Mouse (Mus musculus): ENCODE measurements around the gene Sema5a. TPM values are rescaled to one million over a fixed set of nuclear protein-coding genes. Genes with fewer than 3 reads are reported as not detected.

Sema5a gene
- total RNA-seq, 2 experiments from 2014 or later, result 9.0 to 15.5 TPM

DNA sequence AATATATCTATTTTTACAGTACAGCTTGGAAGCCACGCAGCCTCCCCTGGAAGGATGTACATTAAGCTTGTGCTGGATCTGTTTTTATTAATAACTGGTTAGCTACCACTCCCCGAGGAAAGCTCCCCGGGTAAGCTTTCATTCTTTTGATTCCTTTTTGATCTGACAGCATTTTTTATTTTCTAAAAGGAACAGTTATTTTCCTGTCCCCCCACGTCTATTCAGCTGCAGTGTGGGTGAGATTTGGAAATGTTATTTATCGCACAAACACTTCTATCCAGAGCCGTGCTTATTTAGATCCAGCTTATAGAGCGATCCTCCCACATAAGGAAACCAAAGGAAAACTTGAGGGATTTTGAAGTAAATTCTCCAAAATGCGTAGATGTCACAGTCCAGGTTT, 158.7 kb downstream of the Sema5a start:
- DNase-seq, result no peak
- intact Hi-C loops (cut with DNase I; ENCODE audit: low total_unique reads), result no loop called here

DNA sequence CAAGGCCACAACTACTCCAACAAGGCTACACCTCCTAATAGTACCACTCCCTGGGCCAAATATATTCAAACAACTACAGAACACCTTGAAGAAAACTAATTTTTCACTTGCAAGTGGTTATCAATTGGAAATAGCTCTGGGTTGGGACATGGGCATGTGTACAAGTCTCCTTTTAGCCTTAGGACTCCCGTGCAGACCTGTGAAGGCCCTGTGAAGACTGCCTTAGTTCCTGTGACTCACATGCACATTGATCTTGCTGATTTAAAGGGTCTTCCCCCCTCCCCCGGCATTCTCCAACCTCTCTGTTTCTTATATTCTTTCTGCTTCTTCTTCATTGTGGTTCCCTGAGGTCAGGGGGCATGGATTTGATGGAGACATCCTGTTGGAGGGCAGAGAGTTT, 161.8 kb downstream of the Sema5a start:
- no peak for DNase-seq
- intact Hi-C loops (cut with DNase I; ENCODE audit: low total_unique reads), result no loop called here

DNA sequence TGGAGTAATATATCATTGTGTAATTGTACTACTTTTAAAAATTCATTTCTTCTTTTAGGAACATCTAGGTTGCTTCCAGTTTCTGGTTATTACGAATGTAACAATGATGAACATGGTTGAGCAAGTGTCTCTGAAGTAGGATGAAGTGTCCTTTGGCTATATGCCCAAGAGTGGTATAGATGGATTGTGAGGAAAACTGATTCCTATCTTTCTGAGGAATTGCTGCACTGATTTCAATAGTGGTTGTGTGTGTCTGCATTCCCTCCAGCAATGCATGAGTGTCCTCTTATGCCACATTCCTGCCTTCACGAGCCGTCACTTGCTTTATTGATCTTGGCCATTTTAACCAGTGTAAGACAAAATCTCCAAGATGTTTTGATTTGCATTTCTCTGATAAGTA, 163.2 kb downstream of the Sema5a start:
- intact Hi-C loops (cut with DNase I; ENCODE audit: low total_unique reads), result no loop called here
- no peak for DNase-seq

DNA sequence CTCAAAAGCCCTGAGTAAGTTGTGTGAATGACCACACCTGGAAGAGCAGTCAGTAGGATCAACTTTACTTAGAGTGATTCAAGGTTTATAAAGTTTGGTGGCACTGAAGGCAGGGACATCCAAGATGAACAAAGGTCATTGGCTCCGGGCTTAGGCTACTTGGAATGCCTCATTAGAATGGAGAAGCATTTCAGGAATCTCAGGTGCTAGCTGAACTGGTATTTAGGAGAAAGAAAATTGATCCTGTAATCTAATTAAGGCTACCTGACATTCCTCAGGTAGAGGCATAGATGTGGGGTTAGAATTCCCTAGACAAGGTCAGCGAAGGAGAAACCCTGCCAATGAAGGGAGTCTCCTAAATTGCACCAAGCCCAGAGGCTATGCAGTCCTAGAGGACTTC, 171.7 kb downstream of the Sema5a start:
- no peak for DNase-seq
- intact Hi-C loops (cut with DNase I; ENCODE audit: low total_unique reads), result no loop called here

- no peak for DNase-seq
- intact Hi-C loops (cut with DNase I; ENCODE audit: low total_unique reads), result no loop called here
Observed at GRCm38 (mm10) chr15:32422631-32423030, 178.0 kb downstream of the Sema5a start.

GRCm38 (mm10) chr15:32423061-32423460, 178.5 kb downstream of the Sema5a start:
- no peak for DNase-seq
- intact Hi-C loops (cut with DNase I; ENCODE audit: low total_unique reads), result no loop called here

GRCm38 (mm10) chr15:32427188-32427924, 182.7 kb downstream of the Sema5a start:
- DNase-seq, result no peak
- intact Hi-C loops (cut with DNase I; ENCODE audit: low total_unique reads), result no loop called here

GRCm38 (mm10) chr15:32432927-32433832, 188.6 kb downstream of the Sema5a start:
- DNase-seq, result no peak
- intact Hi-C loops (cut with DNase I; ENCODE audit: low total_unique reads), result no loop called here

GRCm38 (mm10) chr15:32433833-32434155, 189.2 kb downstream of the Sema5a start:
- DNase-seq, result no peak
- intact Hi-C loops (cut with DNase I; ENCODE audit: low total_unique reads), result no loop called here

DNA sequence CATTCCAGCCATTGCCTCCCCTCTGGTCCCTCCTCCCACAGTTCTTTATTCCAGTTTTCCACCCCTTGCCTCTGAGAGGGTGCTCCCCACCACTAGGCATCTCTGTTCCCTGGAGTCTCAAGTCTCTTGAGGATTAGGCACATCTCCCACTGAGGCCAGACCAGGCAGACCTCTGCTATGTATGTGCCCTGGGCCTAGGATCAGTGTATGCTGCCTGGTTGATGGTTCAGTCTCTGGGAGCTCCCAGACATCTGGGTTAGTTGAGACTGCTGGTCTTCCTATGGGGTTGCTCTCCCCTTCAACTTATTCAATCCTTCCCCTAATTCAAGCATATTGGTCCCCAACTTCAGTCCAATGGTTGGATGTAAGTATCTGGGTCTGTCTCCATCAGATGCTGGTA, 189.7 kb downstream of the Sema5a start:
- DNase-seq, result no peak
- intact Hi-C loops (cut with DNase I; ENCODE audit: low total_unique reads), result no loop called here

DNA sequence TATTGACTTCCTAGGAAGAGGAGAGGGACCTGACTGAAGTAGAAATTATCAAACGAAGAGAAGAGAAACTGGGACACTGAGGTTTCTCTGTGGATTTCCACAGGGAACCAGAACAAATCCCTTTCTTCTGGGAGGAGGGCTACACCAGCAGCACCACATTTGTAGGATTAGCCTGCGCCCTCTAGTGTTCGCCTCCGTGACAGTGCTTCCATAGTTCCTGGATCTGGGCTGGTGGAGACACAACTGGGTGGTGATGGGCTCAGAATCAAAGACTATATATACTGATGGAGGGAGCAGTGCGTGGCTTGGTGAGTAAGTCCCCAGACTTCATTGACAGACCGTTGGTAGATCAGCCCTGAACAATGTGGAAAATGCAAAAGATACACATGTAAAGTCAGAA, 193.0 kb downstream of the Sema5a start:
- intact Hi-C loops (cut with DNase I; ENCODE audit: low total_unique reads), result loop anchor here (5.0 kb wide), 1 partner anchor 190 kb away; no protein-coding TSS in a partner anchor

GRCm38 (mm10) chr15:32442745-32443144, 198.1 kb downstream of the Sema5a start:
- intact Hi-C loops (cut with DNase I; ENCODE audit: low total_unique reads), result no loop called here

More for the DNA sequence above, 193.0 kb downstream of the Sema5a start:
- peak; percentile 65 for DNase-seq

DNA sequence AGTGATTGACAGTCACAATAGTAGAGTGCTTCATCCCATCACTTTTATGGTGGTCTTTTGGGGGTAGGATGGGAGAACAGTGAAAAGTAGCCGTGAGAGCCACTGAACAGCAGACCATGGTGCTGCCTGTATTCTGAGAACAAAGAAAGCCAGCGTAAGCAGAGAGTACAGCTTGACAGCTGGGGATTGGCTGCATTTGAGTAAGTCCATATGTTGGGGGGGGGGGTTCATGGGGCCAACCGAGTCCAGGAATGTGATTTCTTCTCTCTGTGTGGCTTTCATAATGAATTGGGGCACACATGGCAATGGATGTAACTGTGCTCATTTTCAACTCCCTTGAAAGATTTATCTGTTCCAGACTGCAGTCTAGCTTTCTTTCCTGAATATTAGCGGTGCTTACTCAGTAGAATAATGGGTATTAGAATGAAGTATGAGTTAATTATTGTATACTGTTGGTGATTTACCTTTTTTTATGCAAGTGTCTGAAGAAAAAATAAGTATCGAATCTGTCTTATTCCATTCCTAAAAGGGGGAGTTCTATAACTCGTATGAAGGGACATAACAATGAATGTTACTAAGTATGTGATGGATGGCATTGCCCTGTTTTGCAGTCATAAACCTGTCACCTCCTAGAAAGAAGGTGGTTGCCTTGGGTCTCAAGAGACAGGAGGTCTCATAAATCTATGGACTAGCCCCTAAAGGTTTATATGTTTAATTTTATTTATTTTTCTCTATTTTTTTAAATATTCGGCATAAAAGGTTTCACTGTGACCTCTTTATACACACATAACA, 203.1 kb downstream of the Sema5a start:
- no peak for DNase-seq
- intact Hi-C loops (cut with DNase I; ENCODE audit: low total_unique reads), result no loop called here

More at GRCm38 (mm10) chr15:32442745-32443144, 198.1 kb downstream of the Sema5a start:
- DNase-seq, result no peak

- no peak for DNase-seq
- intact Hi-C loops (cut with DNase I; ENCODE audit: low total_unique reads), result no loop called here
Observed at GRCm38 (mm10) chr15:32459046-32459445, 214.4 kb downstream of the Sema5a start.

- DNase-seq, result no peak
- intact Hi-C loops (cut with DNase I; ENCODE audit: low total_unique reads), result no loop called here
Observed at GRCm38 (mm10) chr15:32460238-32460637, 215.6 kb downstream of the Sema5a start.

DNA sequence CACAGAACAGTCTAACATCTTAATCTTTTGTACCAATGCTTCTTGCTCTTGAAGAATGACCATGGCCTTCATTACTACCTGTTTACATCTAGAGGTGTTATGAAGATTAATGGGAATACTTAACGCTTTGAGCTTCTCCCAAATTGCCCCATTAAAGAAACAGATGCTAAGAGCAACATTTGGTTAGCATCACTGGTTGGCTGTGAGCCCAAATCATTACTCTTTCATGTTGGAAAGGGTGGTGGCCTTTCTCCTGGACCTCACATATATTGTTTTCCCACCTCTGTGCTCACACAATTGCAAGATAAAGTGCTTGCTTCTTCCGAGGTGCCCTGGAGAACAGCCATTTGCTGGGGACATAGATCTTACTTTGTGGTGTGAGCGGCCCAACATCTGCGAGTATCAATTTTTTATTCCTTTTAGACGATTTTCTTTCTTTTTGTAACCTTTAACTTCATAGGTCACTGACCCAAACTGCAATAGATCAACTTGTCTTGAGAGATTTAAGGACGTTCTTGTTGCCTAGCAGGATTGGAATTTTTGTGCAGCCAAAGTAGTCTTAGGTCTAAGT, 227.0 kb downstream of the Sema5a start:
- no peak for DNase-seq
- intact Hi-C loops (cut with DNase I; ENCODE audit: low total_unique reads), result no loop called here

DNA sequence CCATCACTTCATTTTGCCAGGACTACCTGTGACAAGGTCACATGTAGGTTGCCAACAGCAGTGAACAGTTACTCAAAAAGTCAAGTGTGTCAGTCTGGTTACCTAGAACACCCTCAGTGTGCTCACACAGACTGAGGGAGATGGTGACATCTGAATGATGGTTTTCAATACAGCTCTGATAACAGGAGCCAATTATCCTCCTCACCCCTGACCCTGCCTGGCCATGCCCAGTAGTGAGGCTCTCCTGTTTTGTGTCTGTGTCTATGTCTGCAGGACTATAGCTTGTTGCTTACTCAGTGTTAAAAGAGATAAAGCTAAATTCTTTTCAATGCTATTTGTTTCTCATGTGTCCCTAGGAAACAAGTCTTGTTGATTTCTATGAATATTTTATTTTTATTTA, 236.1 kb downstream of the Sema5a start:
- DNase-seq, result no peak
- intact Hi-C loops (cut with DNase I; ENCODE audit: low total_unique reads), result no loop called here

- intact Hi-C loops (cut with DNase I; ENCODE audit: low total_unique reads), result no loop called here
- DNase-seq, result no peak
Observed at GRCm38 (mm10) chr15:32485064-32485964, 240.7 kb downstream of the Sema5a start.

DNA sequence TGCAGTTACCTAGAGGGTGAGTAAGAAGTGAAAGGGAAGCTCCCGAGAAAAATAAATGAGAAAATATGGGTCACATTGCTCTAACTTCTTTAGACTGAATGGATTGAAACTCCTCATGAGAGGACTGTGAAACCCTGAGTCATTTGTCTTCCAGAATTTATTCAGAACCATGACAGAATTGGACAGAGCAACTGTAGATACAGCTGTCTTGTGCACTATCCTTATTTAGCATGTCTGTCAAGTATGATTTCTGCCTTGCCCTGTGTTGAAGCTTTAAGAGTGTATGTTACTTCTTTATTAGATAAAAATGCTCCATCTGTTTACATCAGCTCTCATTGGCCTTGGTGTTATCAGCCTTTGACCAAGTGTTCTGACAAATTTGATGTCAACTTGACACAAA, 243.4 kb downstream of the Sema5a start:
- intact Hi-C loops (cut with DNase I; ENCODE audit: low total_unique reads), result no loop called here
- no peak for DNase-seq

Measured in gastrocnemius, postnatal 14 days (tissue).